Mouse (Mus musculus): Measurements from ENCODE around the gene Ecsit. TPM values are rescaled to one million over a fixed set of nuclear protein-coding genes. Genes with fewer than 3 reads are reported as not detected.
A peak's percentile ranks its signal among the peaks of the same experiment; 100 is the strongest.

Ecsit gene
- 10 to 100 TPM; 70.8 to 78.5 TPM for total RNA-seq (2021)
- long read RNA-seq, experiment 1, transcript Ecsit-204 (9 exons, 1,676 nt) = major isoform, 48 of 146 reads
- long read RNA-seq, experiment 1, transcript Ecsit-201 (9 exons, 1,673 nt) = minor isoform, 34 of 146 reads
- long read RNA-seq, experiment 1, partial matches to known transcripts = 11 of 146 reads
- long read RNA-seq, experiment 1, other reads (novel, unspliced or antisense) = 52 of 146 reads
- long read RNA-seq, experiment 2, transcript Ecsit-201 (9 exons, 1,673 nt) = minor isoform, 21 of 94 reads
- long read RNA-seq, experiment 2, transcript Ecsit-204 (9 exons, 1,676 nt) = major isoform, 27 of 94 reads
- long read RNA-seq, experiment 2, partial matches to known transcripts = 39 of 94 reads
- long read RNA-seq, experiment 2, other reads (novel, unspliced or antisense) = 5 of 94 reads

DNA sequence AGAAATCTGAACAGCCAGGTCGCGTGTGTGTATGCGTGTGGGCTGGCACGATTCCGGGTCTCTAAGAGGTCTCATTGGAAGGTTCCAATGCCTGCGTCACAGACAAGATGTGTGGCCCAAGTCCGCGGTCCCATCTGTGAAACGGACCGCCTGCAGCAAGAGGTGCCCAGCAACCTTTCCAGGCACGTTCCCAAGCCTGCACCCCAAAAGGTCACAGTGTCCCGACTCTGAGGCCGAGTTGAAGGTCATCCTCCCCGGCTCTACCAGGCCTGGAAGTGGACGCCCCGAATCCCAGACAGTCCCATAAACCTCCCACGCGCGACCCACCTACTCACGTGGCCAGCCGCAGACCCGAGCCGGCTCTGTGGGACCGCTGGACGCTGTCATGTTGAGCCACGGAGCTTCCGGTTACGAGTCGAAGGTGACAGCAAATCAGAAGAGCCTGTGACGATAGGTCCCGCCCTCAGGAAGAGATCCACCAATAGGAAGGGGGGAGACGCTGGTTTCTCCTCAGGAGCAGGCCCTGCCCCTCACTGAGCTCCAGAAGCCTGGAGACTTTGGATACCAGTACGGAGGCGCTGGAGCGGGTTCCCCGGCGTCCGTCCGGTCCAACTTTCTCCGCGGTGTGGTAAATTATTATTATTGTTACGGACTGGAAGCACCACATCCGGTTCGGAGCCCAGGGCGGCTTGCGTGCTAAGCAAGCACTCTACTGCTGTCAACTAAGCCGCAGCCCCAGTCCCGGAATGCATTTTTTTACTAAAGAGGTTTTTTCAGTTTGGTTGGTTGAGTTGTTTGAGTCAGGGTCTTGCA is at the start of gene Ecsit:
Gene Ecsit, minus strand, starts transcription at position 417 of the 813 bp plus-strand sequence.
- DNase-seq = peak; percentile 92

DNA sequence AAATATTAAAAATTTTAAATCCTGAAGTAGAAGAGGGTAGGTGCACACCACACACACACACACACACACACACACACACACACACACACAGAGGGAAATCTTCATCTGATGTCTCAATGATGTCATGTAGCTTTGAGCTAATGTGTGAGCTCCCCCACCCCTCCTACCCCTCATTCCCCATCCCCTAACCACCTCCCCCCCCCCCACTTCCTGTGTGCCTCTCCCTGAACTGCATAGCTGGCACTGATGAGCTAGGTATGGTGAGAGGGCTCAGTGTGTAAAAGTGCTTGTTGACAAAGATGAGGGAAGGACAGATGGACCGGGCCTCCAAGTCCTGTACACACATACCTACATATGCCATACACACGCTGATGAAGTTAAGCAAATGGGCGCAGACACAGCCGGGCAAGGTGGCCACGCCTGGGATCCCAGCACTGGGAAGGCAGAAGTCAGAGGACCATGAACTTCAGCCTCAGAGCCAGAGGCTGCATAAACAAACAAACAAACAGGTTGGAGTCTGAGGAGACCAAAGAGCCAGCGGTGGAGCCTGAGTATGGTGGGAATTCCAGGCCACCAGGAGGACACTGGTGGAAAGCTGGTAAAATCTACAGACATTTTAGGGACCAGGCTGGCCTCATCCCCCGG is 49.1 kb upstream of the Ecsit start:
- no peak for DNase-seq

DNA sequence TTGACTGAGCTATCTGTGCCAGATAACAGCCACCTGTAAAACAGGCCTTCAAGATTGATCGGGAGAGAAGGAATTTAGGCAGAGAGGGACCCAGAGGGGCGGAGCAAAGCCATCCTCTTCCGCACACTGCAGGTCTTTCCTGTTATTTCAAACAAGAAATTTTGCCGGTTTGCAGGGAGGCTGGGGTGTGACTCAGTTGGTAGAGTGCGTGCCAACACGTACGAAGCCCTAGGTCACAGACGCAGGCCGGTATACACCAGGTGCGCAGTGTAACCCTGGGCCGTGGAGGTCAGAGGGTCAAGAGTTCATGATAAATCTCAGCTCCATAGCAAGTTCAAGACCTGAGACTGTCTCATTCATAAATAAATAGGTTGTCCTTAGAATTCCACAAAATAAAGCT is 47.0 kb upstream of the Ecsit start:
- no peak for DNase-seq

- DNase-seq = peak; percentile 70
Measured at GRCm38 (mm10) chr9:22131226-22131981, 46.2 kb upstream of the Ecsit start.

DNA sequence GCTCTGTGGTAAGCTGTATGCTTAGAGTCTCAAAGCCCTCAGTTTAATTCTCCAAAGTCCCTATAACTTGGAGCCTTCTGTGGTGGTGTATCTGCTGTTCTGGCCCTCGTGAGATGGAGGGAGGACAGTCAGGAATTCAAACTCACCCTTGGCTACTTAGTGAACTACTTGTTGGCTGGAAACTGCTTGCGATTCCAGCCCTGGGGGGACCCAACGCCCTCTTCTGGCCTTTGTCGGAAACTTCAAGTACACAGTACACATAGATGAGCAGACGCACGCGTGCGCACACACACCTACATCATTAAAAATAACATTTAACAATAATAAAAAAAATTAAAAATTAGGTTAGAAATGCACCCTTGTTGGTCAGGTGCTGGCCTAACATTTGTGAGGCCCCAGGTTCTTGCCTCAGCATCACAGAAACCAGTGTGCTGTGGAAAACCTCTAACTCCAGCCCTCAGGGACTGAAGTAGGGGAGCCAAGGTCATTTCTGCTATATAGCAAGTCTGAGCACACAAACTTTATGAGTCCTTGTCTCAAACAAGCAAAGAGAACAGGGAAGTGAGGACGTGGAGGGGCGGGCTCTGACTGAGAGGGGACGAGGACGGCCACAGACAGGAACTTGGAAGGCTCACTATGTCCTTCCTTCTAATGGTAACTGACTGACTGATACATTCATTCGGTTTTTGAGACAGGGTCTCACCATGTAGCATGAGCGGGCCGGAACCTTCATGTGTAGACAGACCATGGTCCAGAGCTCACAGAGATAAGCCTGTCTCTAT is 40.2 kb upstream of the Ecsit start:
- DNase-seq = no peak

GRCm38 (mm10) chr9:22124169-22124568 is 38.9 kb upstream of the Ecsit start:
- DNase-seq = no peak

DNA sequence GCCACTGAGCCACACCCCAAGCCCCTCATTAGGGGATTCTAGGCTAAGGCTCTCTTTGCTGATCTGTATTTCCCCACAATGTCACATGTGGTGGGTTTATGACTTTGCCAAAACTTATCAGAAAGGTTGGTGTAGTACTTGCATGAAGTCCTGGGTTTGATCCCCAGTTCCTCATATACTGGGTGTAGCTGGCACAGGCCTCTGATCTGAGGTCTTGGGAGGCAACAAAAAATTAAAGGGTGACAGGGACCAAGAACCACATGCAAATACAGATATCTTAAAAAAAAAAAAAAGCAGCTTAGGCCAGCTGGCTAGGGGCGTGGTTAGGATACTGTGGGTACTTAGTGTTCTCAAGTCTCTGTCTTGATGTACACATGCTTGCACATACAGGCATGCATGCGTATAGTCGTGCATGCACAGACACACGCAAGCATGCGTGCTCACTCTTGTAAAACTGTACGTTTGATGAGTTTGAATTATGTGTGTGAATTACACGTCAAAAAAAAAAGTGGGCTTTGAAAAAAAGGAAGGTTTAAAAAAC is 37.9 kb upstream of the Ecsit start:
- DNase-seq = no peak

GRCm38 (mm10) chr9:22122005-22122404 is 36.8 kb upstream of the Ecsit start:
- no peak for DNase-seq

- no peak for DNase-seq
Measured at GRCm38 (mm10) chr9:22121545-22121944, 36.3 kb upstream of the Ecsit start.

DNA sequence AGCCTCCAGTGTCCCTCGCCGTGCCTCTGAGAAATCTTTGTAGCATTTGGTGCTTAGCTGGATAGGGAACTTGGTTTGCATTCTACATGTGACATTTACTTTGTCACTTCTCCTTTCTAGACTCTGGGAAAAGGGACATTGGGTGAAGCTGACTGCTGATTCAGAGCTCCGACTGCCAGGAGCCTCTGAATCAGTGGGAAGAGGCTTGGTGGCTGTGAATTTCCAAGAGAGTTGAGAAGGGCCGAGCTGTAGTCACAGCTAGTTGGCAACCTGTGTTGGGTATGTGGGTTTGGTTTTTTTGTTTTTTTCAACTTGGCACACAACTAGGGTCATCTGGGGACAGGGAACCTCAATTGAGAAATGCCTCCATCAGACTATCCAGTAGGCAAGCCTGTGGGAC is 34.3 kb upstream of the Ecsit start:
- peak; percentile 46 for DNase-seq

DNA sequence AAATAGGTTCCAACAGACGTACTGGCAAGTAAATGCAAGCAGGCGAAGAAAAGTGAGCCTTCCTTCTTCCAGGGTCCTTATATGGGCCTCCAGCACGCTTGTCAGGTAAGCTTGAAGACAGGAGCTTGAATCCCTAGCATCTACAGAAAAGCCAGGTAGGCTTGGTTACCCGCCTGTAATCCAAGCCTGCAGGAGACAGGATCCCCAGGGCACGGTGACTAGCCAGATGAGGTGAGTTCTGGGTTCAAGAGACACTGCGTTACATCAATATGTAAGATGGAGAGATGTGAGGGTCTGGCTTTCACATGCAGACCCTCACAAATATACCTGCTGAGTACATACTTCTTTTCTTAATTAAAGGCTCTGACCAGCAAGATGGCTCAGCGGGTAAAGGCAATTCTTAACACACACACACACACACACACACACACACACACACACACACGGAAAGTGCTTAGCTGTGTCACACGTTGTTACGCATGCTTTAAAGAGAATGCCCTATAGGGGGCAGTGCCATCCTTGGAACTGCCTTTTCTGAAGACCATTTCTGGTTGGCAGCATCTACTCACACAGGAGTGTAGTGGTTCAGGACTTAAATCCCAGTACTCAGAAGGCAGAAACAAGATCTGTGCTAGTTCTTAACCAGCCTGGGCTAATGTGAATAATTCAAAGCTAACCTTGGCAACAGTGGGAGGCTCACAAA is 32.7 kb upstream of the Ecsit start:
- DNase-seq = peak; percentile 71

DNA sequence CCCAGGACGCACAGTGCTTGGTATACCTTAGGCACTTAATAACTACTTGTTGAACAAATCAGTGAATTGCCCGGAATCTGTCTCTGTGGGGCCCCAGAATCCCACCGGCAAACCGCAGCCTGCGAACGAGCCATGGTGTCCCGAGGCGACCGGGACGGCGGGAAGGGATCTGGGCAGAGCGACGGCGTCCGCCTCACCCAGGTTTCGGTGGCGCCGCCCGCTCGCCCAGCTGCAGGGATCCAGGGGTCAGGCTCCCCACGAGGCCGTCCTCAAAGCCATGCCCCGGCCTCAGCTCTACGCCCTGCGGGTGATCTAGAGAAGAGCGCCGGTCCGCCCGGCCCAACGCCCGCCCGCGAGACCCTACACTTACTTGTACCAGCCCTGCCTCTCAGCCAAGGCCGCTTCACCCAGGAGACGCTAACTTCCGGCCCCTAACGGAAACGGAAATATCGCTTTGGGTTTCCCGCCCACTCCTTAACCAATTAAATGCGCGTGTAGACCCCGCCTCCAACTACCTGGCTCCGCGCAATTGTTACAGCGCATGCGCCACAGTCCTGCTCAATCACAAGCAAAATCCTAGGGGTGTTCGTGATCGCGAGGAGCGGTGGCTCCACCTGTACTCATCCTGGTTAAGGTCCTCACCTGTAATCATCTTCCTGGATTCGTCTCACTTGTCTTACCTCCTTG is 31.6 kb upstream of the Ecsit start, which contains the start of gene Elof1:
Gene Elof1, minus strand, starts transcription at position 433 of the 687 bp plus-strand sequence.
- DNase-seq = peak; percentile 94

GRCm38 (mm10) chr9:22116086-22116485 is 30.8 kb upstream of the Ecsit start:
- DNase-seq = no peak

DNA sequence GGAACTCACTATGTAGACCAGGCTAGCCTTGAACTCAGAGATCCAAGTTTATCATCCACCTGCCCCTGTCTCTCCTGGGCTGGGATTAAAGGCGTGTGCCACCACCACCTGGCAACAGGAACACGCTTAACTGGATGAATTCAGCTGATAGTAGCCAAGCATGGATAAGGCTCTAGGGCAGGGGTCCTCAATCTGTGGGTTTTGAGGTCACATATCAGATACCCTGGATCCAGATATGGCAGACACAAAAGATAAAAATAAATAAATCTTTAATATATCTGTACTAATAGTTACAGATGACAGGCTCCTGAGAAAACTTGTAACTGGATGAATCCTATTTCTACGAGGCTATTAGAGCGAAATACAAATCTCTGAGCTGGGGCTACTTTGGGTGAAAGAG is 30.4 kb upstream of the Ecsit start:
- DNase-seq = no peak

DNA sequence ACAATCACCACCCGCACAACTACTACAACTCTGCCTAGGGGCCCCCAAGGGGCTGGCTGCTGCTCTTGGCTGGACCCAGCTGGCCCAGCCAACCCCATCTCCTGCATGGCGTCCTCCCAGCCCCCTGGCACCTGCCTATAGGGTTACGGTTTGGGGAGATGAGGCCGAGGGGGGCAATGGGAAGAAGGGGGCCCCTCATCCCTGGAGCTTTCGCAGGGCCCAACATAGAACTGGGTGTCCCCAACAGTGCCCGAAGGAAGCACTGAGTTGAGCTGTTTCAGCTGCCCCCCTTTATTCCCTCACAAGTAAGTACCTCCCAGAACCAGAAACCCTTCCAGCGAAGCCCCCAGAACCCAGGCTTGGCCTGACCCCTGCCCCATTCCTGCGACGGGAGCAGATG is 23.0 kb upstream of the Ecsit start:
- DNase-seq = no peak

- DNase-seq = no peak
Measured at GRCm38 (mm10) chr9:22099922-22100321, 14.7 kb upstream of the Ecsit start.

- peak; percentile 46 for DNase-seq
Measured at GRCm38 (mm10) chr9:22098993-22099696, 13.9 kb upstream of the Ecsit start, which contains the start of gene Cnn1. Cnn1 (plus strand) TSS chr9:22099216.

GRCm38 (mm10) chr9:22095854-22096307 is 10.6 kb upstream of the Ecsit start:
- DNase-seq = peak; percentile 94

DNA sequence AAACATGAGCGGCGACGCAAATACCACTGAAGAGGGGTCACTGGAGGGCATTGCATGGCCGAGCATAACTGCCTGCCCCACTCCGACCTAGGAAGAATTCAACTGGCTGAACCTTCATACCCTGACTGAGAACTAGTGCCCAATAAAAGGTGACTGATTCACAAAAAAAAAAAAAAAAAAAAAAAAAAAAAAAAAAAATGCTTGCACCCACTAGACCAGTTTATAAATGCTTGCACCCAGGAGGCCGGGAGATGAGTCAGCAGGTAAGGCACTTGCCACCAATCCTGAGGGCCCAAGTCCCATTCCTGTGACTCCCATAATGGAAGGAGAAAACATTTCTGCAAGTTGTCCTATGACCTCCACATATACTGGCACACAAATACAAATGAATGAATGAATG is 7.5 kb upstream of the Ecsit start:
- no peak for DNase-seq
